ENCODE assay signal across 24 mouse cellular contexts in the genomic region with DNA sequence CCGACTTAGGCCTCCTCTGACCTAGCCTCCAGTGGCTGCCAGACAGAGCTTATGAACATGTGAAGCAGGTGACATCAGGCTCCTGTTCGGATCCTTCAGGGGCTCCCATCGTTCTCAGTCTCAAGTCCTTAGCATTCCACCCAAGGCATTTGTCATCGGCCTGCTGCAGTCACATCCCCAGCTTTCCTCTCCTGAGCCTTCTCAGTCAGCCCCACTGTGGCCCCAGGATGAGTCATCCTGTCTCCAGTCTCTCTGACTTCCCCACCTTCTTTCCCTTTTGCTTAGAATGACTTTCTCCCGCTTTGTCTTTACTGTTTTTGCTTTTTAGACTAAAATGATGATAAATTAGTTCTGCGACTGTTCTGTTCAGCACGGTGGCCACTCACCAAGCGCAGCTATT. TPM values are rescaled to one million over a fixed set of nuclear protein-coding genes. Genes with fewer than 3 reads are reported as not detected.
DNase-seq lines count a peak whose midpoint lies in the region; ATAC-seq and TF ChIP-seq lines count a peak whose summit lies in the region.
"Had no signal": no experiment of that assay in that cellular context is flagged by ENCODE, and none has a peak within 500 bp of the region (broad histone marks: within the 10 kb centered on the region; RNA-seq: fewer than 3 reads in every experiment).

No protein-coding gene starts in this region.

- no peaks in the 10 kb centered on the region; the same call in 1 of the 2 replicates for H3K4me1 ChIP-seq in intestine, embryonic 15.5 days (replicated peaks)
- 0 out of 2 replicates have a peak, but pooled peaks cover 6% of the 10 kb centered on the region for H3K4me1 ChIP-seq in intestine, embryonic 16.5 days (ENCODE audit: control insufficient read depth, insufficient read depth, low read length)
- peaks cover 16 to 34% of the 10 kb centered on the region in 2 experiments for H3K4me1 ChIP-seq in CH12.LX (ENCODE audit: control insufficient read depth in 1 of 2, insufficient read depth in 2 of 2)

- TF ChIP-seq CTCF in CH12.LX (conservative IDR thresholded peaks at IDR 0.05 in 1 of 2, IDR thresholded peaks at IDR 0.05 in 1 of 2; ENCODE audit: low read depth in 2 of 2, low read length in 2 of 2): no peak

- H3K4me2 ChIP-seq in intestine, embryonic 15.5 days (replicated peaks): no peak overlapping the region
- H3K4me2 ChIP-seq in intestine, embryonic 16.5 days (ENCODE audit: low read depth, low read length): no peak overlapping the region
- peak overlapping the region; percentile 10 for H3K4me2 ChIP-seq in CH12.LX (ENCODE audit: insufficient read depth, low read depth, poor library complexity, severe bottlenecking)
- H3K4me2 ChIP-seq: embryonic facial prominence, embryonic 15.5 days; hindbrain, embryonic 13.5 days; limb, embryonic 13.5 days; liver, embryonic 12.5 days had no signal

- TF ChIP-seq POLR2A in CH12.LX (IDR thresholded peaks at IDR 0.05; ENCODE audit: low read depth, low read length): no peak

- no peak overlapping the region for H3K4me3 ChIP-seq in intestine, embryonic 15.5 days (replicated peaks)
- H3K4me3 ChIP-seq in intestine, embryonic 16.5 days (ENCODE audit: low read length): no peak overlapping the region
- H3K4me3 ChIP-seq in CH12.LX (replicated peaks in 1 of 3; ENCODE audit: low read depth in 2 of 3, low read length in 2 of 3, poor library complexity in 1 of 3): no peak overlapping the region
- H3K4me3 ChIP-seq: embryonic facial prominence, embryonic 15.5 days; hindbrain, embryonic 13.5 days; limb, embryonic 13.5 days; liver, embryonic 12.5 days had no signal

- peak; percentile 54 for DNase-seq in CH12.LX (ENCODE audit: extremely low read depth)
- no peak for DNase-seq in spleen, postnatal 10 days (ENCODE audit: low spot score in 2 of 2)
- no peak for DNase-seq in gastrocnemius, postnatal 25 days
- DNase-seq in kidney, postnatal 36 days: no peak
- DNase-seq: adrenal gland, postnatal 10 days; cerebellum, adult 11 months; cerebellum, adult 9-11 months; heart, postnatal 36 days; layer of hippocampus, adult 9-11 months; lung, adult 18-20 months; lung, postnatal 10 days; midbrain, embryonic 14.5 days; spleen, adult 18-20 months; thymus, postnatal 25 days had no signal

- no peaks in the 10 kb centered on the region for H3K27me3 ChIP-seq in intestine, embryonic 15.5 days (replicated peaks)
- H3K27me3 ChIP-seq in intestine, embryonic 16.5 days (replicated peaks; ENCODE audit: control insufficient read depth, insufficient read depth, low read length): 0 out of 2 replicates have a peak, but pooled peaks cover 2% of the 10 kb centered on the region
- H3K27me3 ChIP-seq in CH12.LX (replicated peaks): no peaks in the 10 kb centered on the region
- H3K27me3 ChIP-seq: embryonic facial prominence, embryonic 15.5 days; hindbrain, embryonic 13.5 days; limb, embryonic 13.5 days had no signal

- no peaks in the 10 kb centered on the region for H3K9me3 ChIP-seq in intestine, embryonic 15.5 days
- H3K9me3 ChIP-seq in intestine, embryonic 16.5 days (ENCODE audit: control insufficient read depth, low read length): no peaks in the 10 kb centered on the region
- peaks cover 6% of the 10 kb centered on the region for H3K9me3 ChIP-seq in CH12.LX (replicated peaks; ENCODE audit: low read length)
- H3K9me3 ChIP-seq: embryonic facial prominence, embryonic 15.5 days; hindbrain, embryonic 13.5 days; limb, embryonic 13.5 days; liver, embryonic 12.5 days had no signal

- no peaks in the 10 kb centered on the region for H3K79me2 ChIP-seq in CH12.LX (replicated peaks; ENCODE audit: control insufficient read depth, extremely low read depth, insufficient read depth, poor library complexity, severe bottlenecking)

- peak; percentile 49 for ATAC-seq in intestine, embryonic 15.5 days
- ATAC-seq in intestine, embryonic 16.5 days: no peak
- ATAC-seq in inflammation-experienced regulatory T-cells, adult 6 months: peak; percentile 23
- ATAC-seq: activated CD4-positive, CD25-positive, alpha-beta regulatory T cell, adult 4 months; forebrain, embryonic 16.5 days; liver, embryonic 12.5 days had no signal

- no peak for TF ChIP-seq EP300 in CH12.LX (IDR thresholded peaks at IDR 0.05; ENCODE audit: low read length)

- 59% methylated on average over 8 of the region's 8 CpGs for WGBS in intestine, embryonic 15.5 days
- WGBS in intestine, embryonic 16.5 days: 60% methylated on average over 8 of the region's 8 CpGs

- H3K36me3 ChIP-seq in intestine, embryonic 15.5 days: no peaks in the 10 kb centered on the region
- H3K36me3 ChIP-seq in intestine, embryonic 16.5 days (ENCODE audit: control insufficient read depth, insufficient read depth, low read length): no peaks in the 10 kb centered on the region
- peaks cover 0 to 4% of the 10 kb centered on the region in 2 experiments for H3K36me3 ChIP-seq in CH12.LX (replicated peaks in 1 of 2; ENCODE audit: control insufficient read depth in 1 of 2, insufficient read depth in 1 of 2, low read length in 1 of 2)
- H3K36me3 ChIP-seq: embryonic facial prominence, embryonic 15.5 days; hindbrain, embryonic 13.5 days; limb, embryonic 13.5 days; liver, embryonic 12.5 days had no signal

- TF ChIP-seq RAD21 in CH12.LX (IDR thresholded peaks at IDR 0.05; ENCODE audit: low read depth, low read length): no peak

- in situ Hi-C loops in CH12.LX (cut with MboI; ENCODE audit: low pct_ligation_motif_present, low pct_unique_long_range_greater_than_20kb, low sequenced_read_pairs): no loop called here

- no peak overlapping the region for H3K9ac ChIP-seq in intestine, embryonic 15.5 days
- no peak overlapping the region for H3K9ac ChIP-seq in intestine, embryonic 16.5 days (ENCODE audit: low read depth, low read length)
- H3K9ac ChIP-seq in CH12.LX (ENCODE audit: insufficient read depth, low read depth): no peak overlapping the region
- H3K9ac ChIP-seq: embryonic facial prominence, embryonic 15.5 days; hindbrain, embryonic 13.5 days; limb, embryonic 13.5 days; liver, embryonic 12.5 days had no signal

- no peak overlapping the region for H3K27ac ChIP-seq in intestine, embryonic 15.5 days
- no peak overlapping the region for H3K27ac ChIP-seq in intestine, embryonic 16.5 days (ENCODE audit: low read length)
- no peak overlapping the region for H3K27ac ChIP-seq in CH12.LX (ENCODE audit: insufficient read depth, low read depth)
- H3K27ac ChIP-seq: embryonic facial prominence, embryonic 15.5 days; hindbrain, embryonic 13.5 days; limb, embryonic 13.5 days; liver, embryonic 12.5 days had no signal

- dilution Hi-C loops in CH12.LX (cut with MboI; ENCODE audit: extremely low pct_ligation_motif_present, extremely low pct_unique_long_range_greater_than_20kb, low sequenced_read_pairs): no loop called here

TF ChIP-seq in CH12.LX, 34 proteins besides CTCF, POLR2A, EP300 and RAD21:
- TF ChIP-seq BHLHE40 (IDR thresholded peaks at IDR 0.05; ENCODE audit: low read depth, low read length) (peak; percentile 4; the same call in 1 of the 2 replicates), TCF12 (IDR thresholded peaks at IDR 0.05; ENCODE audit: low read depth, low read length) (peak; percentile 4; the same call in 1 of the 2 replicates), JUN (IDR thresholded peaks at IDR 0.05; ENCODE audit: insufficient read depth, low read depth, low read length) (peak; percentile 39), IRF4 (IDR thresholded peaks at IDR 0.05; ENCODE audit: low read depth, low read length) (peak; percentile 46; the same call in 1 of the 2 replicates), E2F4 (IDR thresholded peaks at IDR 0.05; ENCODE audit: insufficient replicate concordance, low read depth, low read length) (no peak), TBP (conservative IDR thresholded peaks at IDR 0.05; ENCODE audit: low read depth, low read length) (0 out of 2 replicates have a peak, but pooled peaks have one; percentile 32)

RNA-seq across cellular contexts. Expression of a gene that starts 17.8 kb away (rescaled TPM):
- 19.2 and 20.2 TPM in 2 replicates for polyA plus RNA-seq in intestine, embryonic 15.5 days (2015; fragmentation: Nextera tagmentation; extraction: Ambion mirVana)
- polyA plus RNA-seq in intestine, embryonic 16.5 days (2015; fragmentation: Nextera tagmentation; extraction: Ambion mirVana): 24.9 and 29.2 TPM in 2 replicates
- total RNA-seq in CH12.LX (2012; rRNA removed) (0.04 and 0.08 TPM in 2 replicates), CH12.LX (2014; rRNA removed) (0.16 and 0.27 TPM in 2 replicates)
- polyA plus RNA-seq in CH12.LX (2012; ENCODE audit: insufficient read length, low read depth): 0.19 and 0.20 TPM in 2 replicates
- not detected for polyA plus RNA-seq in inflammation-experienced regulatory T-cells, adult 6 months (2017; shearing (Covaris generic))
- under 1 TPM; 0.11 to 0.13 TPM for total RNA-seq in gastrocnemius, postnatal 25 days (2021)
- total RNA-seq: common myeloid progenitor, adult 5-6 weeks had no signal
- polyA plus RNA-seq: activated CD4-positive, CD25-positive, alpha-beta regulatory T cell, adult 4 months; forebrain, embryonic 16.5 days had no signal

RNA-seq across cellular contexts. Expression of a gene that starts 57.2 kb away (rescaled TPM):
- 19.8 and 20.7 TPM in 2 replicates for polyA plus RNA-seq in intestine, embryonic 15.5 days (2015; fragmentation: Nextera tagmentation; extraction: Ambion mirVana)
- 18.0 and 18.2 TPM in 2 replicates for polyA plus RNA-seq in intestine, embryonic 16.5 days (2015; fragmentation: Nextera tagmentation; extraction: Ambion mirVana)
- 16.1 and 16.2 TPM in 2 replicates for total RNA-seq in CH12.LX (2012; rRNA removed)
- 5.1 and 6.0 TPM in 2 replicates for total RNA-seq in CH12.LX (2014; rRNA removed)
- 15.0 and 17.1 TPM in 2 replicates for polyA plus RNA-seq in CH12.LX (2012; ENCODE audit: insufficient read length, low read depth)
- 10 to 100 TPM; 37.5 to 60.3 (median 51.2) TPM for polyA plus RNA-seq in inflammation-experienced regulatory T-cells, adult 6 months (2017; shearing (Covaris generic))
- total RNA-seq in gastrocnemius, postnatal 25 days (2021): 10 to 100 TPM; 43.2 to 43.7 TPM

Comparison
In these comparisons a context has a peak if more than half of its experiments do, and no peak if none do; other contexts are left out.
1. RNA of a gene that starts 17.8 kb away (polyA plus RNA-seq): 24.9 to 29.2 TPM in intestine, embryonic 16.5 days and 19.2 to 20.2 TPM in intestine, embryonic 15.5 days; 0.19 to 0.20 TPM in CH12.LX and not detected in inflammation-experienced regulatory T-cells, adult 6 months; every median in the first group is over 10 times any median in the second.